Mouse (Mus musculus) layer of hippocampus, adult 11-12 months (tissue): ENCODE data around the gene Clic1.
A peak's percentile ranks its signal among the peaks of the same experiment; 100 is the strongest.

Source experiments
- DNase-seq: peaks from one replicate; pipeline ENCODE4 v3.0.0; 2022; ENCODE audit warnings: low spot score

Clic1 gene

GRCm38 (mm10) chr17:35092403-35093198 is 42.8 kb downstream of the Clic1 start:
- no peak for DNase-seq

GRCm38 (mm10) chr17:35094475-35095365 is 45.0 kb downstream of the Clic1 start:
- DNase-seq, result no peak

GRCm38 (mm10) chr17:35096597-35096996 is 46.8 kb downstream of the Clic1 start:
- no peak for DNase-seq

GRCm38 (mm10) chr17:35097164-35097655 is 47.4 kb downstream of the Clic1 start:
- peak; percentile 43 for DNase-seq

- no peak for DNase-seq
These were observed 50.5 kb downstream of the Clic1 start for GRCm38 (mm10) chr17:35100196-35100765.

GRCm38 (mm10) chr17:35101161-35101560 is 51.4 kb downstream of the Clic1 start:
- DNase-seq, result no peak

- DNase-seq, result no peak
These were observed 52.5 kb downstream of the Clic1 start for GRCm38 (mm10) chr17:35102299-35102698.

GRCm38 (mm10) chr17:35103221-35103690 is 53.5 kb downstream of the Clic1 start:
- DNase-seq, result no peak

GRCm38 (mm10) chr17:35104079-35104478 is 54.3 kb downstream of the Clic1 start:
- DNase-seq, result no peak

GRCm38 (mm10) chr17:35104754-35105153 is 55.0 kb downstream of the Clic1 start:
- no peak for DNase-seq

- DNase-seq, result no peak
These were observed 56.1 kb downstream of the Clic1 start for GRCm38 (mm10) chr17:35105740-35106389.

GRCm38 (mm10) chr17:35106522-35106921 is 56.8 kb downstream of the Clic1 start:
- no peak for DNase-seq

- DNase-seq, result no peak
These were observed 58.3 kb downstream of the Clic1 start, which contains the start of gene Ly6g5c for GRCm38 (mm10) chr17:35108097-35108496. Ly6g5c (plus strand) TSS chr17:35108279.
